Mouse (Mus musculus) neural tube, embryonic 13.5 days (tissue): ENCODE measurements around the gene Ppt2. TPM values are rescaled to one million over a fixed set of nuclear protein-coding genes. Genes with fewer than 3 reads are reported as not detected.

Experiments used
- ATAC-seq: fragments of 200-750 bp; cut with Nextera tagmentation; 2 replicates; pipeline ENCODE4 v1.8.0; 2017; ENCODE audit warnings: low read depth, mild to moderate bottlenecking, moderate TSS enrichment, moderate library complexity
- H3K27ac ChIP-seq: fragments of 300-500 bp; sonication (generic); replicated peaks from 2 replicates; pipeline ENCODE4 v1.5.1; 2015; ENCODE audit warnings: moderate library complexity, mild to moderate bottlenecking, inconsistent platforms
- H3K27me3 ChIP-seq: fragments of 300-500 bp; sonication (generic); 2 replicates; pipeline ENCODE4 v1.6.1; 2015; ENCODE audit warnings: mild to moderate bottlenecking, inconsistent platforms
- H3K36me3 ChIP-seq: fragments of 300-500 bp; sonication (generic); 2 replicates; pipeline ENCODE4 v1.6.1; 2015; ENCODE audit warnings: mild to moderate bottlenecking, inconsistent platforms
- H3K4me1 ChIP-seq: fragments of 300-500 bp; sonication (generic); replicated peaks from 2 replicates; pipeline ENCODE4 v1.6.1; 2015; ENCODE audit warnings: inconsistent platforms
- H3K4me2 ChIP-seq: fragments of 300-500 bp; sonication (generic); 2 replicates; pipeline ENCODE4 v1.6.1; 2015; ENCODE audit warnings: inconsistent platforms, mild to moderate bottlenecking, moderate library complexity
- H3K4me3 ChIP-seq: fragments of 300-500 bp; sonication (generic); 2 replicates; pipeline ENCODE4 v1.5.1; 2015; ENCODE audit warnings: mild to moderate bottlenecking, inconsistent platforms
- H3K9ac ChIP-seq: fragments of 300-500 bp; sonication (generic); 2 replicates; pipeline ENCODE4 v1.6.1; 2015; ENCODE audit warnings: moderate library complexity, mild to moderate bottlenecking, inconsistent platforms
- H3K9me3 ChIP-seq: fragments of 300-500 bp; sonication (generic); 2 replicates; pipeline ENCODE4 v1.6.1; 2016; ENCODE audit warnings: inconsistent platforms
- WGBS: fragments of 180-500 bp; shearing (Covaris S2); methylation state at CpG from one replicate; pipeline ENCODE4 v1.1.7; 2015; 5-methylcytosine and 5-hydroxymethylcytosine counted together
- polyA plus RNA-seq: library from polyadenylated mRNA; unstranded; fragments of >200 nt; fragmentation: Nextera tagmentation; extraction: Ambion mirVana; gene quantifications from 2 replicates; pipeline ENCODE4 v1.2.1, GENCODE M21; 2015

The Ppt2 gene
- polyA plus RNA-seq, 1 experiment from 2014 or later = 25.0 TPM

GRCm38 (mm10) chr17:34630761-34631301 lies 2.5 kb upstream of the Ppt2 start:
- peak overlapping the region; percentile 55 for H3K9ac ChIP-seq
- H3K4me2 ChIP-seq = peak overlapping the region; percentile 75
- H3K4me1 ChIP-seq = peaks cover 58% of the 10 kb centered on the region
- peaks cover 47% of the 10 kb centered on the region for H3K27me3 ChIP-seq
- H3K4me3 ChIP-seq = peak overlapping the region; percentile 74
- no peak for ATAC-seq
- H3K27ac ChIP-seq = no peak overlapping the region
- no peaks in the 10 kb centered on the region for H3K9me3 ChIP-seq
- WGBS = 3% methylated on average over 42 of the region's 48 CpGs
- no peaks in the 10 kb centered on the region for H3K36me3 ChIP-seq

- Histone ChIP-seq H3K9ac (peak overlapping the region; percentile 80), H3K27ac (0 out of 2 replicates have a peak overlapping the region, but pooled peaks have one; percentile 94), H3K27me3 (peaks cover 47% of the 10 kb centered on the region), H3K9me3 (no peaks in the 10 kb centered on the region), H3K4me3 (peak overlapping the region; percentile 74), H3K4me2 (peak overlapping the region; percentile 75), H3K4me1 (peaks cover 61% of the 10 kb centered on the region), H3K36me3 (peaks cover 4% of the 10 kb centered on the region; the same call in 1 of the 2 replicates)
- ATAC-seq = no peak
- WGBS = 17% methylated on average over 12 of the region's 12 CpGs
Observed at GRCm38 (mm10) chr17:34629796-34630603, 1.7 kb upstream of the Ppt2 start.

GRCm38 (mm10) chr17:34629221-34629751 lies 976 bp upstream of the Ppt2 start, which contains the start of gene Prrt1:
Gene Prrt1, plus strand, starts transcription at chr17:34629533.
- peak within 1 kb of the TSS; percentile 94 for H3K27ac ChIP-seq
- peaks cover 61% of the 10 kb centered on the region for H3K4me1 ChIP-seq
- peak within 1 kb of the TSS; percentile 74 for H3K4me3 ChIP-seq
- H3K36me3 ChIP-seq = peaks cover 5% of the 10 kb centered on the region; the same call in 1 of the 2 replicates
- H3K9ac ChIP-seq = peak within 1 kb of the TSS; percentile 80
- H3K4me2 ChIP-seq = peak within 1 kb of the TSS; percentile 75
- peak; percentile 19; the same call in 1 of the 2 replicates for ATAC-seq
- WGBS = 2% methylated on average over 16 of the region's 16 CpGs
- peaks cover 47% of the 10 kb centered on the region for H3K27me3 ChIP-seq
- H3K9me3 ChIP-seq = no peaks in the 10 kb centered on the region

GRCm38 (mm10) chr17:34628644-34628967 lies 296 bp upstream of the Ppt2 start:
- WGBS = 18% methylated on average over 5 of the region's 5 CpGs
- no peak for ATAC-seq
- Histone ChIP-seq H3K36me3 (peaks cover 8% of the 10 kb centered on the region; the same call in 1 of the 2 replicates), H3K4me2 (peak overlapping the region; percentile 75), H3K4me3 (peak overlapping the region; percentile 74), H3K4me1 (peaks cover 61% of the 10 kb centered on the region), H3K9me3 (no peaks in the 10 kb centered on the region), H3K27me3 (peaks cover 41% of the 10 kb centered on the region), H3K9ac (peak overlapping the region; percentile 80), H3K27ac (peak overlapping the region; percentile 94)

- H3K27me3 ChIP-seq = peaks cover 28% of the 10 kb centered on the region
- H3K9ac ChIP-seq = peak overlapping the region; percentile 80
- ATAC-seq = peak; percentile 76
- peak overlapping the region; percentile 94 for H3K27ac ChIP-seq
- 1% methylated on average over 43 of the region's 45 CpGs for WGBS
- peaks cover 59% of the 10 kb centered on the region for H3K4me1 ChIP-seq
- H3K9me3 ChIP-seq = no peaks in the 10 kb centered on the region
- H3K4me3 ChIP-seq = peak overlapping the region; percentile 74
- peak overlapping the region; percentile 75 for H3K4me2 ChIP-seq
- peaks cover 20% of the 10 kb centered on the region for H3K36me3 ChIP-seq
Observed at GRCm38 (mm10) chr17:34627093-34627942, 992 bp downstream of the Ppt2 start.

GRCm38 (mm10) chr17:34626773-34627092 lies 1.6 kb downstream of the Ppt2 start:
- Histone ChIP-seq H3K4me2 (peak overlapping the region; percentile 75), H3K4me1 (peaks cover 54% of the 10 kb centered on the region), H3K9me3 (no peaks in the 10 kb centered on the region), H3K9ac (peak overlapping the region; percentile 80), H3K27ac (peak overlapping the region; percentile 94), H3K27me3 (peaks cover 23% of the 10 kb centered on the region), H3K4me3 (peak overlapping the region; percentile 74), H3K36me3 (peaks cover 25% of the 10 kb centered on the region)
- 0% methylated on average over 18 of the region's 18 CpGs for WGBS
- ATAC-seq = peak; percentile 59

- Histone ChIP-seq H3K4me3 (peak overlapping the region; percentile 74), H3K27me3 (peaks cover 17% of the 10 kb centered on the region), H3K4me2 (peak overlapping the region; percentile 75), H3K9me3 (no peaks in the 10 kb centered on the region), H3K9ac (peak overlapping the region; percentile 80), H3K36me3 (peaks cover 30% of the 10 kb centered on the region), H3K27ac (peak overlapping the region; percentile 94), H3K4me1 (peaks cover 48% of the 10 kb centered on the region)
- WGBS = 53% methylated on average over 16 of the region's 16 CpGs
- ATAC-seq = no peak
Observed at GRCm38 (mm10) chr17:34626062-34626772, 2.1 kb downstream of the Ppt2 start.

- no peaks in the 10 kb centered on the region for H3K9me3 ChIP-seq
- H3K4me1 ChIP-seq = peaks cover 36% of the 10 kb centered on the region
- H3K4me3 ChIP-seq = no peak overlapping the region
- peaks cover 40% of the 10 kb centered on the region for H3K36me3 ChIP-seq
- H3K4me2 ChIP-seq = no peak overlapping the region
- ATAC-seq = no peak
- H3K9ac ChIP-seq = no peak overlapping the region
- 95% methylated on average over 3 of the region's 3 CpGs for WGBS
- H3K27me3 ChIP-seq = peaks cover 5% of the 10 kb centered on the region
- H3K27ac ChIP-seq = no peak overlapping the region
Observed at GRCm38 (mm10) chr17:34624981-34625380, 3.3 kb downstream of the Ppt2 start.

GRCm38 (mm10) chr17:34623161-34623560 lies 5.1 kb downstream of the Ppt2 start:
- no peak overlapping the region for H3K27ac ChIP-seq
- no peak overlapping the region for H3K9ac ChIP-seq
- H3K27me3 ChIP-seq = no peaks in the 10 kb centered on the region
- H3K4me2 ChIP-seq = no peak overlapping the region
- peaks cover 47% of the 10 kb centered on the region for H3K36me3 ChIP-seq
- peaks cover 18% of the 10 kb centered on the region for H3K4me1 ChIP-seq
- no peak overlapping the region for H3K4me3 ChIP-seq
- no peaks in the 10 kb centered on the region for H3K9me3 ChIP-seq
- no peak for ATAC-seq
- 88% methylated on average over 9 of the region's 9 CpGs for WGBS

- no peak for ATAC-seq
- 85% methylated on average over 8 of the region's 8 CpGs for WGBS
- no peak overlapping the region for H3K4me3 ChIP-seq
- H3K9me3 ChIP-seq = no peaks in the 10 kb centered on the region
- H3K4me1 ChIP-seq = peaks cover 4% of the 10 kb centered on the region
- H3K27me3 ChIP-seq = no peaks in the 10 kb centered on the region
- H3K36me3 ChIP-seq = peaks cover 62% of the 10 kb centered on the region
- H3K27ac ChIP-seq = no peak overlapping the region
- H3K4me2 ChIP-seq = no peak overlapping the region
- no peak overlapping the region for H3K9ac ChIP-seq
Observed at GRCm38 (mm10) chr17:34621006-34621405, 7.3 kb downstream of the Ppt2 start.

- H3K4me1 ChIP-seq = no peaks in the 10 kb centered on the region
- H3K9ac ChIP-seq = no peak overlapping the region
- no peak overlapping the region for H3K27ac ChIP-seq
- H3K9me3 ChIP-seq = no peaks in the 10 kb centered on the region
- no peak for ATAC-seq
- WGBS = 18% methylated on average over 6 of the region's 6 CpGs
- peaks cover 74% of the 10 kb centered on the region for H3K36me3 ChIP-seq
- H3K4me3 ChIP-seq = no peak overlapping the region
- H3K27me3 ChIP-seq = no peaks in the 10 kb centered on the region
- no peak overlapping the region for H3K4me2 ChIP-seq
Observed at GRCm38 (mm10) chr17:34618999-34619398, 9.3 kb downstream of the Ppt2 start.
